23 mouse cellular contexts compared by ENCODE assay signal in the genomic region with DNA sequence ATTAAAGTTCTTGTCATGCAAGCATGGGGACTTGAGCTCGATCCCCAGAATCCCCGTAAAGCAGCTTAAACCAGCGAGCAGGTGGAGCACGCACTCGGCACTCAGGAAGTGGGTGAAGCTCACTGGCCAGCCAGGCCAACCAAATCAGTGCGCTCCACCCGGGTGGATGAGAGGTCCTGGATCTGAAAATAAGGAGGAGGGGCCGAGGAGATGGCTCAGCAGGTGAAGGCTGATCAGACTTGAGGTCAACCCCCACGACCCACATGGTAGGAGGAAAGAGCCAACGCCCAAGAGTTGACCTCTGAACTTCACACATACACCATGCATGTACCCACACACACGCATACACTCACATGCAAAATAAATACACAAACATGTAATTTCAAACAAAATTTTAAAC.
A peak's percentile ranks its signal among the peaks of the same experiment; 100 is the strongest.
DNase-seq lines count a peak whose midpoint lies in the region; ATAC-seq and TF ChIP-seq lines count a peak whose summit lies in the region.
"Had no signal": no experiment of that assay in that cellular context is flagged by ENCODE, and none has a peak within 500 bp of the region (broad histone marks: within the 10 kb centered on the region; RNA-seq: fewer than 3 reads in every experiment).

No protein-coding gene starts in this region.

- H3K4me1 ChIP-seq in ES-Bruce4 (ENCODE audit: control insufficient read depth, insufficient read depth, low read length) (peaks cover 16% of the 10 kb centered on the region), ES-E14 (ENCODE audit: control insufficient read depth in 2 of 2, insufficient read depth in 2 of 2, low read length in 2 of 2, poor library complexity in 1 of 2) (peaks cover 24 to 35% of the 10 kb centered on the region in 2 experiments)
- peaks cover 23% of the 10 kb centered on the region for H3K4me1 ChIP-seq in midbrain, embryonic 13.5 days (replicated peaks)
- peaks cover 3% of the 10 kb centered on the region; the same call in 1 of the 2 replicates for H3K4me1 ChIP-seq in intestine, embryonic 15.5 days (replicated peaks)

- H3K4me3 ChIP-seq in ES-Bruce4 (ENCODE audit: low read depth, low read length) (no peak overlapping the region), ES-E14 (ENCODE audit: insufficient read depth in 1 of 2, low read depth in 1 of 2, low read length in 2 of 2, poor library complexity in 1 of 2, severe bottlenecking in 1 of 2) (peak overlapping the region in 1 of 2 experiments; percentile 17; a peak in 1 of 4 replicates)
- no peak overlapping the region for H3K4me3 ChIP-seq in midbrain, embryonic 13.5 days (replicated peaks)
- no peak overlapping the region for H3K4me3 ChIP-seq in intestine, embryonic 15.5 days (replicated peaks)
- H3K4me3 ChIP-seq: embryonic facial prominence, embryonic 13.5 days; embryonic facial prominence, embryonic 15.5 days; erythroblast, embryonic 14.5 days; forebrain, embryonic 10.5 days; forebrain, embryonic 12.5 days had no signal

- TF ChIP-seq CTCF in ES-Bruce4 (IDR thresholded peaks at IDR 0.05; ENCODE audit: low read depth, low read length), result no peak

- DNase-seq in ES-E14 (ENCODE audit: low read depth, low spot score) (no peak), ZHBTc4 (ENCODE audit: low read depth, low spot score) (peak; percentile 40)
- DNase-seq: adrenal gland, adult 2 months; adrenal gland, postnatal 10 days; adrenal gland, postnatal 25 days; cerebellum, adult 11 months; cerebellum, adult 18-20 months; cerebellum, adult 8-10 months; cerebellum, adult 9-11 months; cerebellum, postnatal 14 days; cerebellum, postnatal 36 days; embryo, embryonic 11 days had no signal

- TF ChIP-seq EP300 in ES-Bruce4 (IDR thresholded peaks at IDR 0.05; ENCODE audit: insufficient read depth, low read depth, low read length), result peak; percentile 71; the same call in 1 of the 2 replicates

- TF ChIP-seq POLR2A in ES-Bruce4 (IDR thresholded peaks at IDR 0.05; ENCODE audit: insufficient read depth, low read length), result no peak

- H3K4me2 ChIP-seq in midbrain, embryonic 13.5 days (replicated peaks), result no peak overlapping the region
- H3K4me2 ChIP-seq in intestine, embryonic 15.5 days (replicated peaks), result no peak overlapping the region
- H3K4me2 ChIP-seq: embryonic facial prominence, embryonic 13.5 days; embryonic facial prominence, embryonic 15.5 days; forebrain, embryonic 12.5 days had no signal

- no peaks in the 10 kb centered on the region for H3K9me3 ChIP-seq in ES-Bruce4 (replicated peaks; ENCODE audit: control insufficient read depth, insufficient read depth, low read length, poor library complexity, severe bottlenecking)
- no peaks in the 10 kb centered on the region for H3K9me3 ChIP-seq in ES-E14 (ENCODE audit: control insufficient read depth, insufficient read depth, low read depth, low read length)
- H3K9me3 ChIP-seq in midbrain, embryonic 13.5 days, result no peaks in the 10 kb centered on the region
- H3K9me3 ChIP-seq in intestine, embryonic 15.5 days, result no peaks in the 10 kb centered on the region
- H3K9me3 ChIP-seq: embryonic facial prominence, embryonic 13.5 days; embryonic facial prominence, embryonic 15.5 days; forebrain, embryonic 10.5 days; forebrain, embryonic 12.5 days had no signal

- ATAC-seq in monocyte, adult 5-6 weeks (replicated peaks; ENCODE audit: insufficient number of reproducible peaks, low FRiP score, low TSS enrichment, poor library complexity, severe bottlenecking), result no peak
- no peak for ATAC-seq in midbrain, embryonic 13.5 days
- no peak for ATAC-seq in intestine, embryonic 15.5 days
- ATAC-seq: forebrain, embryonic 14.5 days; forebrain, embryonic 16.5 days had no signal

- H3K9ac ChIP-seq in ES-Bruce4 (ENCODE audit: low read depth, poor library complexity, severe bottlenecking) (no peak overlapping the region), ES-E14 (ENCODE audit: insufficient read depth, low read depth, low read length, poor library complexity, severe bottlenecking) (no peak overlapping the region; the same call in 1 of the 2 replicates)
- no peak overlapping the region for H3K9ac ChIP-seq in midbrain, embryonic 13.5 days (replicated peaks)
- no peak overlapping the region for H3K9ac ChIP-seq in intestine, embryonic 15.5 days
- H3K9ac ChIP-seq: embryonic facial prominence, embryonic 13.5 days; embryonic facial prominence, embryonic 15.5 days; forebrain, embryonic 12.5 days had no signal

- in situ Hi-C loops in ES-E14 (cut with MboI; ENCODE audit: low sequenced_read_pairs in 2 of 2, unreplicated experiment in 2 of 2), result no loop called here

- no peaks in the 10 kb centered on the region for H3K27me3 ChIP-seq in ES-Bruce4 (ENCODE audit: control insufficient read depth, insufficient read depth, low read length, poor library complexity, severe bottlenecking)
- H3K27me3 ChIP-seq in midbrain, embryonic 13.5 days, result peaks cover 38% of the 10 kb centered on the region
- no peaks in the 10 kb centered on the region for H3K27me3 ChIP-seq in intestine, embryonic 15.5 days (replicated peaks)
- H3K27me3 ChIP-seq: embryonic facial prominence, embryonic 13.5 days; embryonic facial prominence, embryonic 15.5 days had no signal

- no peaks in the 10 kb centered on the region for H3K36me3 ChIP-seq in ES-Bruce4 (ENCODE audit: control insufficient read depth, insufficient read depth, low read length, poor library complexity, severe bottlenecking)
- H3K36me3 ChIP-seq in ES-E14 (ENCODE audit: control insufficient read depth, insufficient read depth, low read length, poor library complexity, severe bottlenecking), result no peaks in the 10 kb centered on the region
- no peaks in the 10 kb centered on the region for H3K36me3 ChIP-seq in midbrain, embryonic 13.5 days
- H3K36me3 ChIP-seq in intestine, embryonic 15.5 days, result no peaks in the 10 kb centered on the region
- H3K36me3 ChIP-seq: embryonic facial prominence, embryonic 13.5 days; embryonic facial prominence, embryonic 15.5 days; forebrain, embryonic 10.5 days; forebrain, embryonic 12.5 days had no signal

- H3K27ac ChIP-seq in ES-Bruce4 (ENCODE audit: insufficient read depth, low read length) (no peak overlapping the region), ES-E14 (ENCODE audit: insufficient read depth, low read depth, low read length, poor library complexity, severe bottlenecking) (peak overlapping the region; percentile 76; the same call in 1 of the 2 replicates)
- H3K27ac ChIP-seq in midbrain, embryonic 13.5 days, result no peak overlapping the region
- no peak overlapping the region for H3K27ac ChIP-seq in intestine, embryonic 15.5 days
- H3K27ac ChIP-seq: embryonic facial prominence, embryonic 13.5 days; embryonic facial prominence, embryonic 15.5 days; forebrain, embryonic 10.5 days; forebrain, embryonic 12.5 days had no signal

- 90% methylated on average over 11 of the region's 11 CpGs for WGBS in midbrain, embryonic 13.5 days
- 90% methylated on average over 11 of the region's 11 CpGs for WGBS in intestine, embryonic 15.5 days

TF ChIP-seq in ES-E14, 5 proteins besides CTCF, POLR2A, EP300 and RAD21:
- TF ChIP-seq CHD2 (IDR thresholded peaks at IDR 0.05; ENCODE audit: low read depth, low read length), result 0 out of 2 replicates have a peak, but pooled peaks have one; percentile 11
- TF ChIP-seq MAFK (IDR thresholded peaks at IDR 0.05; ENCODE audit: insufficient read depth, low read depth, low read length), result no peak
- no peak for TF ChIP-seq ZC3H11A (IDR thresholded peaks at IDR 0.05; ENCODE audit: borderline replicate concordance, low read depth, low read length)
